Mouse (Mus musculus): ENCODE measurements around the gene Ankrd66. TPM values are rescaled to one million over a fixed set of nuclear protein-coding genes. Genes with fewer than 3 reads are reported as not detected.
A peak's percentile ranks its signal among the peaks of the same experiment; 100 is the strongest.

Ankrd66 gene
- polyA plus RNA-seq (2015; fragmentation: Nextera tagmentation; extraction: Ambion mirVana) = 0.59 and 1.3 TPM in 2 replicates

- H3K4me3 ChIP-seq (replicated peaks) = no peak within 1 kb of the TSS
- 63% methylated on average over 1 of the region's 1 CpGs for WGBS
- H3K9me3 ChIP-seq (replicated peaks) = no peaks in the 10 kb centered on the region
- H3K27me3 ChIP-seq = no peaks in the 10 kb centered on the region
- no peaks in the 10 kb centered on the region for H3K36me3 ChIP-seq
- no peak within 1 kb of the TSS for H3K4me2 ChIP-seq (replicated peaks)
- no peak within 1 kb of the TSS for H3K9ac ChIP-seq
- ATAC-seq (ENCODE audit: insufficient number of reproducible peaks, low FRiP score, low TSS enrichment, low read depth) = no peak
- H3K4me1 ChIP-seq = no peaks in the 10 kb centered on the region
- H3K27ac ChIP-seq (replicated peaks) = no peak within 1 kb of the TSS
These were observed at the start of gene Ankrd66 for GRCm38 (mm10) chr17:43543539-43543938. Gene Ankrd66 (minus strand): TSS chr17:43543639.

GRCm38 (mm10) chr17:43592296-43593291, 49.2 kb upstream of the Ankrd66 start:
- H3K4me1 ChIP-seq = no peaks in the 10 kb centered on the region
- H3K4me2 ChIP-seq (replicated peaks) = no peak overlapping the region
- H3K4me3 ChIP-seq (replicated peaks) = no peak overlapping the region
- no peak for ATAC-seq (ENCODE audit: insufficient number of reproducible peaks, low FRiP score, low TSS enrichment, low read depth)
- no peaks in the 10 kb centered on the region for H3K27me3 ChIP-seq
- 84% methylated on average over 21 of the region's 21 CpGs for WGBS
- H3K27ac ChIP-seq (replicated peaks) = no peak overlapping the region
- no peaks in the 10 kb centered on the region for H3K9me3 ChIP-seq (replicated peaks)
- no peak overlapping the region for H3K9ac ChIP-seq
- H3K36me3 ChIP-seq = no peaks in the 10 kb centered on the region

GRCm38 (mm10) chr17:43590531-43590930, 47.1 kb upstream of the Ankrd66 start:
- Histone ChIP-seq H3K4me3 (replicated peaks) (no peak overlapping the region), H3K4me1 (no peaks in the 10 kb centered on the region), H3K36me3 (no peaks in the 10 kb centered on the region), H3K27me3 (no peaks in the 10 kb centered on the region), H3K9ac (no peak overlapping the region), H3K27ac (replicated peaks) (no peak overlapping the region), H3K9me3 (replicated peaks) (no peaks in the 10 kb centered on the region), H3K4me2 (replicated peaks) (no peak overlapping the region)
- WGBS = 87% methylated on average over 5 of the region's 5 CpGs
- ATAC-seq (ENCODE audit: insufficient number of reproducible peaks, low FRiP score, low TSS enrichment, low read depth) = no peak

- Histone ChIP-seq H3K4me1 (no peaks in the 10 kb centered on the region), H3K36me3 (no peaks in the 10 kb centered on the region), H3K27ac (replicated peaks) (no peak overlapping the region), H3K27me3 (no peaks in the 10 kb centered on the region), H3K4me3 (replicated peaks) (no peak overlapping the region), H3K9me3 (replicated peaks) (no peaks in the 10 kb centered on the region), H3K4me2 (replicated peaks) (no peak overlapping the region), H3K9ac (no peak overlapping the region)
- ATAC-seq (ENCODE audit: insufficient number of reproducible peaks, low FRiP score, low TSS enrichment, low read depth) = no peak
- 91% methylated on average over 6 of the region's 6 CpGs for WGBS
These were observed 46.3 kb upstream of the Ankrd66 start for GRCm38 (mm10) chr17:43589750-43590149.

- Histone ChIP-seq H3K27ac (replicated peaks) (no peak overlapping the region), H3K9me3 (replicated peaks) (no peaks in the 10 kb centered on the region), H3K4me3 (replicated peaks) (no peak overlapping the region), H3K27me3 (no peaks in the 10 kb centered on the region), H3K36me3 (no peaks in the 10 kb centered on the region), H3K4me2 (replicated peaks) (no peak overlapping the region), H3K9ac (no peak overlapping the region), H3K4me1 (peaks cover 5% of the 10 kb centered on the region; the same call in 1 of the 2 replicates)
- ATAC-seq (ENCODE audit: insufficient number of reproducible peaks, low FRiP score, low TSS enrichment, low read depth) = no peak
- WGBS = 86% methylated on average over 2 of the region's 2 CpGs
These were observed 43.8 kb upstream of the Ankrd66 start for GRCm38 (mm10) chr17:43587278-43587677.

GRCm38 (mm10) chr17:43584771-43585170, 41.3 kb upstream of the Ankrd66 start:
- H3K4me3 ChIP-seq (replicated peaks) = no peak overlapping the region
- no peak for ATAC-seq (ENCODE audit: insufficient number of reproducible peaks, low FRiP score, low TSS enrichment, low read depth)
- no peaks in the 10 kb centered on the region for H3K9me3 ChIP-seq (replicated peaks)
- H3K4me2 ChIP-seq (replicated peaks) = no peak overlapping the region
- H3K27me3 ChIP-seq = no peaks in the 10 kb centered on the region
- H3K36me3 ChIP-seq = no peaks in the 10 kb centered on the region
- WGBS = 74% methylated on average over 7 of the region's 7 CpGs
- no peak overlapping the region for H3K27ac ChIP-seq (replicated peaks)
- peaks cover 15% of the 10 kb centered on the region; the same call in 1 of the 2 replicates for H3K4me1 ChIP-seq
- H3K9ac ChIP-seq = no peak overlapping the region

- no peaks in the 10 kb centered on the region for H3K36me3 ChIP-seq
- no peaks in the 10 kb centered on the region for H3K9me3 ChIP-seq (replicated peaks)
- 4% methylated on average over 8 of the region's 8 CpGs for WGBS
- peak overlapping the region; percentile 5; the same call in 1 of the 2 replicates for H3K27ac ChIP-seq (replicated peaks)
- H3K4me2 ChIP-seq (replicated peaks) = peak overlapping the region; percentile 21; the same call in 1 of the 2 replicates
- H3K27me3 ChIP-seq = no peaks in the 10 kb centered on the region
- peaks cover 15% of the 10 kb centered on the region; the same call in 1 of the 2 replicates for H3K4me1 ChIP-seq
- H3K9ac ChIP-seq = no peak overlapping the region
- H3K4me3 ChIP-seq (replicated peaks) = no peak overlapping the region
- peak; percentile 43; the same call in 1 of the 2 replicates for ATAC-seq (ENCODE audit: insufficient number of reproducible peaks, low FRiP score, low TSS enrichment, low read depth)
These were observed 37.6 kb upstream of the Ankrd66 start for GRCm38 (mm10) chr17:43581012-43581467.

GRCm38 (mm10) chr17:43580456-43580855, 37.0 kb upstream of the Ankrd66 start:
- no peaks in the 10 kb centered on the region for H3K36me3 ChIP-seq
- ATAC-seq (ENCODE audit: insufficient number of reproducible peaks, low FRiP score, low TSS enrichment, low read depth) = no peak
- H3K9ac ChIP-seq = no peak overlapping the region
- H3K27me3 ChIP-seq = no peaks in the 10 kb centered on the region
- peaks cover 15% of the 10 kb centered on the region; the same call in 1 of the 2 replicates for H3K4me1 ChIP-seq
- H3K27ac ChIP-seq (replicated peaks) = 0 out of 2 replicates have a peak overlapping the region, but pooled peaks have one; percentile 5
- peak overlapping the region; percentile 21; the same call in 1 of the 2 replicates for H3K4me2 ChIP-seq (replicated peaks)
- H3K9me3 ChIP-seq (replicated peaks) = no peaks in the 10 kb centered on the region
- 14% methylated on average over 3 of the region's 3 CpGs for WGBS
- H3K4me3 ChIP-seq (replicated peaks) = no peak overlapping the region

GRCm38 (mm10) chr17:43573624-43574073, 30.2 kb upstream of the Ankrd66 start:
- Histone ChIP-seq H3K4me1 (peaks cover 2% of the 10 kb centered on the region), H3K27ac (replicated peaks) (no peak overlapping the region), H3K9ac (no peak overlapping the region), H3K27me3 (no peaks in the 10 kb centered on the region), H3K36me3 (no peaks in the 10 kb centered on the region), H3K4me3 (replicated peaks) (no peak overlapping the region), H3K9me3 (replicated peaks) (no peaks in the 10 kb centered on the region), H3K4me2 (replicated peaks) (no peak overlapping the region)
- WGBS = 36% methylated on average over 3 of the region's 3 CpGs
- ATAC-seq (ENCODE audit: insufficient number of reproducible peaks, low FRiP score, low TSS enrichment, low read depth) = no peak

- no peaks in the 10 kb centered on the region for H3K27me3 ChIP-seq
- H3K4me2 ChIP-seq (replicated peaks) = no peak overlapping the region
- no peak for ATAC-seq (ENCODE audit: insufficient number of reproducible peaks, low FRiP score, low TSS enrichment, low read depth)
- no peaks in the 10 kb centered on the region for H3K9me3 ChIP-seq (replicated peaks)
- H3K27ac ChIP-seq (replicated peaks) = no peak overlapping the region
- no peak overlapping the region for H3K4me3 ChIP-seq (replicated peaks)
- H3K4me1 ChIP-seq = peaks cover 6% of the 10 kb centered on the region
- no peak overlapping the region for H3K9ac ChIP-seq
- WGBS = 58% methylated on average over 7 of the region's 7 CpGs
- H3K36me3 ChIP-seq = no peaks in the 10 kb centered on the region
These were observed 25.8 kb upstream of the Ankrd66 start for GRCm38 (mm10) chr17:43569287-43569686.

Data from embryonic facial prominence, embryonic 15.5 days (tissue).